Mouse (Mus musculus) layer of hippocampus, postnatal 10 days (tissue): ENCODE data around the gene Gm9747. TPM values are rescaled to one million over a fixed set of nuclear protein-coding genes. Genes with fewer than 3 reads are reported as not detected.

ENCODE experiments used
- DNase-seq, 2 experiments: peaks; one replicate each; pipeline ENCODE4 v3.0.0; 2021; ENCODE audit warnings: low spot score in 2 of 2
- total RNA-seq, 2 experiments: library from RNA; stranded (reverse); gene quantifications; 2 replicates each; pipeline ENCODE4 v1.2.3; 2021

The Gm9747 gene
- total RNA-seq, 2 experiments from 2014 or later: not detected

- DNase-seq: no peak
Measured at GRCm38 (mm10) chr1:82253789-82254445, 21.0 kb downstream of the Gm9747 start.

DNA sequence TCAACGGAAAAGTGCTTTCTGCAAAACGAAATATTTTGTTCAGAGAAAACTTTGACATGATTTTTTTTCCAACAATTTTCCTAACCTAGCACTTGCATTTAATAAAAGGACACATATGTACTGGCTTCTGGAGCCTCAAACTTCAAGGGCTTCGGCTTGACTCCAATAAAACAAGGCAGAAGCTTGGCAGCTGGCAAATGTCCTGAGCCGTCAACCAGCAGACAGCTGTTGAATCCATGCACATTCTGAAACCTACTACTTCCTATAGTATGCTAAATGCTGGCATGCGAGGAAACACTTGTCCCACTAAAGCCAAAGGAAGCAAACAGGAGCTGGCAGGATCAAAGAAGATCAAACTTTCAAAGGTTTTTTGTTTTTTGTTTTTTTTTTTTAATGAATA lies 24.5 kb downstream of the Gm9747 start:
- DNase-seq: no peak

- no peak for DNase-seq
Measured at GRCm38 (mm10) chr1:82258331-82258730, 25.4 kb downstream of the Gm9747 start.

DNA sequence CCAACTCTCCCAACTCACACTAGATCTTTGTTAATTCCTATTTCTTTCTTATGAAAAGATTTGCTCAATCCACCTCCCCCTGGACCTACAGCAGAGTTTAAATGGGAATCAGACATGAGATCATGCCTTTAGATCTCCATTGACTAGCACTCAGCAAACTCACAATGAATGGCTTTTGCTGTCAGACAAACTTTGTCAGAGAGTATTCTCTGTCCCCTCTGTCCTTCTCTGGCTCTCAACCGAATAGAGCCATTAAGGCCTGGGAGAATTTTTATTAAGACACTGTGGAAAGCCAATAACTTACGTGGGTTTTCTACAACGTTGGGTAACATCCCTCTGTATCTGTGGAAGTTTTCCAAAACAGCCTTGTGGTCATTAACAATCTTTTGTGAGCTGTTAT lies 27.1 kb downstream of the Gm9747 start:
- no peak for DNase-seq

- peak; percentile 43 to 66 for DNase-seq
Measured at GRCm38 (mm10) chr1:82261053-82261618, 28.2 kb downstream of the Gm9747 start.

GRCm38 (mm10) chr1:82261638-82262037 lies 28.7 kb downstream of the Gm9747 start:
- no peak for DNase-seq

GRCm38 (mm10) chr1:82262331-82262730 lies 29.4 kb downstream of the Gm9747 start:
- DNase-seq: no peak

GRCm38 (mm10) chr1:82267547-82267946 lies 34.6 kb downstream of the Gm9747 start:
- DNase-seq: no peak

GRCm38 (mm10) chr1:82272231-82272630 lies 39.3 kb downstream of the Gm9747 start:
- DNase-seq: no peak

DNA sequence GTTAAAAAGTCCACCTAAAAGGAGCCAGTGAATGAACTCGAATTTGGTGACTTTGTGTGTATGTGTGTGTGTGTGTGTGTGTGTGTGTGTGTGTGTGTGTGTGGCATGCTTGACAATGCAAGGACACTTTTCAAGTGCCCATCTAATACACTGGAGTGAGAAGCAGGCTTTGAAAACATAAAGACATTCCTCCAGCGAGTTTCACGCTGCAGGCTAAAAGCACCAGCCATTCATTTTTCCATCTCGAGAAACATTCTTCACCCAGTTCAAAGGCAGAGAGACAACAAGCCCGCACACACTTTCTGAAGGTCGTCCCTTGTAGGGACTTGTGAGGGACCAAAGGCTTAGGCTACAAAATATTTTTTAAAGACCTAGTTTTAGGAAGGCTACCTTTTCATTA lies 40.6 kb downstream of the Gm9747 start:
- no peak for DNase-seq

GRCm38 (mm10) chr1:82274361-82274760 lies 41.4 kb downstream of the Gm9747 start:
- DNase-seq: no peak

- no peak for DNase-seq
Measured at GRCm38 (mm10) chr1:82279768-82280167, 46.9 kb downstream of the Gm9747 start.

GRCm38 (mm10) chr1:82281823-82282222 lies 48.9 kb downstream of the Gm9747 start:
- DNase-seq: no peak

DNA sequence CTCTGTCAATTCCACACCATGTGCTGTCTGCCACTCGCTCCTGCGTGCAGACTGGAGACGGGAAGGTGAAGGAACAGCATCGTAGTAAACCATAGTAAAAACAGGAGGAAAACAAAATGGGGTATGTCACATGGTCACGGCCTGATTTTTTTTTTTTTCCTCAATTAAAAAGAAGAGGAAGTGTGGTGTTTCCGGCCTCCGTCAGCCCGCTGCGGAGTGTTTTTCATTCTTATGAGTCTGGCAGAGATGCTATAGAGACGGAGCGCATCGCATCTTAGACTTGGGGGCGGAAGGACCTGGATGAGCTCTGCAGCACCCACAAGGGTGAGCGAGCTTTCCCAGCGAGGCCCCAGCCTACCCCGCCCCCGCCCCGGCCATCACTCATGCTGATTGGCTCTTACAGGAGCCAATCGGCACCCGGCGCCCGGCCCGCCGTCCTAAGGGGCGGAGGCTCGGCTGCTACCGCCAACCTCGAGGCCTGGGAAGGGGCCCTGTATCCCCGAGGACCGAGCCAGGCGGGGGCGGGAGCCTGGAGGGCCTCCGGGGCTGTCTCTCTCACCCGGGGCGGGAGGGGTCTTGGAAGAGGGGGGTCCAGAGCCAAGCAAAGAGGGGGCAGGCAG lies 50.2 kb downstream of the Gm9747 start:
- peak; percentile 86 to 91 for DNase-seq

DNA sequence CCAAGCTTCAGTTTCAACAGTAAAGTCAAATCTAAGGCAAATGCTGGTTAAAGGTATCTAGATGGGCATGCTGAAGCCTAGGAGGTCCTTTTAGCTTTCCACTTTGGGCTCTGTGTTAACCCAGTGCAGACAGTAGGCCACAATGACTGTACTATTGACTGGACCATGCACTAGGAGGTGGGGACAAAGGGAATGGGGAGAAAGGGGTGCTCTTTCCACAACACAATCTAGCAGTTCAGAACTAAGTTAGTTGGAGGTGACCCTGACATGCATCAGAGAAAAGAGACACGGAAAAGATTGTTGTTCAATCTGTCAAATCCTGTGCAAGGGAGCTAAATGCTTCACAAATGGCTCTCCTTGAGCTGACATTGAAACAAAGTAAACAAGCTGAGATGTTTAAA lies 51.0 kb downstream of the Gm9747 start:
- DNase-seq: peak; percentile 26 to 47

DNA sequence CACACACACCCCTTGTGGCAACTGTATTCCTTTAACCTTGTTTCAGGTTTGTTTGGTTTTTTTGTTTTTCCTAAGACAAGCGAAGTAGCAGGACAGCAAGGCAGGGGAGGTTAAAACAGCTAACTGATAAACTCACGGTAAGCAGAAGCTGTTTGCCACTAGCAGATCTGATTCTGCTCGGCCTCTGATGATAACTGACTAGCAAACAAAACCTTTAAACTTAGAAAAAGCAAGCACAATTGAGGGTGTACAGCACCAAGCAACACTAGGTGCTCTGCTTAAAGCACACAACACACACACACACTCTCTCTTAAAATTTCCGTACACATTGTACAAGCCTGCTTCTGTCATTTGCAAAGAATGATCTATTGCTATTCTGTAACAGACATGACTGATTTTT lies 51.5 kb downstream of the Gm9747 start:
- DNase-seq: peak in 1 of 2 experiments; percentile 18

Other genes starting within 250 kb of the Gm9747 start
- gene Irs1, start 58.3 kb downstream of the Gm9747 start, total RNA-seq: 10 to 100 TPM; 29.7 to 31.3 TPM
- 1 to 10 TPM; 5.8 to 5.9 TPM for gene Rhbdd1, start 83.3 kb downstream of the Gm9747 start, total RNA-seq